Mouse (Mus musculus): ENCODE results near the gene Tmem131.

GRCm38 (mm10) chr1:36767321-36767720, 176.1 kb downstream of the Tmem131 start:
- TF ChIP-seq POLR2AphosphoS2 (IDR thresholded peaks at IDR 0.05; ENCODE audit: insufficient read length, low read depth) = no peak
- TF ChIP-seq POLR2A (IDR thresholded peaks at IDR 0.05; ENCODE audit: insufficient read length, low read depth) = no peak
- no peak for TF ChIP-seq E2F4 (IDR thresholded peaks at IDR 0.05; ENCODE audit: insufficient read depth)
- no peak for TF ChIP-seq TCF12 (IDR thresholded peaks at IDR 0.05; ENCODE audit: insufficient read depth, poor library complexity, severe bottlenecking)
- no peak for TF ChIP-seq SRF (IDR thresholded peaks at IDR 0.05; ENCODE audit: control insufficient read depth, insufficient read length, low read depth)
- no peak for TF ChIP-seq MAX (IDR thresholded peaks at IDR 0.05; ENCODE audit: low read depth)
- TF ChIP-seq REST (IDR thresholded peaks at IDR 0.05; ENCODE audit: insufficient read depth, insufficient read length) = no peak
- no peak for TF ChIP-seq MYOD1 (IDR thresholded peaks at IDR 0.05; ENCODE audit: control insufficient read depth in 1 of 3, insufficient read length in 2 of 3, low read depth in 2 of 3)
- no peak for TF ChIP-seq USF1 (IDR thresholded peaks at IDR 0.05; ENCODE audit: low read depth)
- TF ChIP-seq MYOG (IDR thresholded peaks at IDR 0.05; ENCODE audit: control insufficient read depth in 1 of 3, insufficient read depth in 1 of 3, insufficient read length in 2 of 3, low read depth in 2 of 3) = no peak

All from myocyte (in vitro differentiated cells).